Mouse (Mus musculus): Measurements from ENCODE around the gene B4galt1.

B4galt1 gene

DNA sequence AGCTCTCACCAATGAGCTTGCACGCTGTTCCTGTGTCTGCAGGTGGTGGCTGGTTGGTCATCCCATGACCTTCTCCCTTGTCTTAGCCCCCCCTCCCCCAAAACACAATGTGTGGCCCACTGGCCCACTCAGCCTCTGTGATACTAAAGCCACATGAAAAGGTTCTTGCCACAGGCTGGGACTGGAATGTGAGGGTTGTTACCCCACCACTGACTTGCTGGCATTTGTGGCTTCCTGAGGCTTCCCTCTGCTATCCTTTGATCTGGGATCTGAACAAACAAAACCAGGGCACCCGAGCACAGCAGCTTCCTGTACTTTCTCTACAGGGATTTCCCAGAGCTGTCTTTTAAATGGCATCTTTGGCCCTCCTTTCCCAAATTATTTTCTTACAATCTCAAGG is 76.7 kb downstream of the B4galt1 start:
- in situ Hi-C loops (cut with MboI) = no loop called here

DNA sequence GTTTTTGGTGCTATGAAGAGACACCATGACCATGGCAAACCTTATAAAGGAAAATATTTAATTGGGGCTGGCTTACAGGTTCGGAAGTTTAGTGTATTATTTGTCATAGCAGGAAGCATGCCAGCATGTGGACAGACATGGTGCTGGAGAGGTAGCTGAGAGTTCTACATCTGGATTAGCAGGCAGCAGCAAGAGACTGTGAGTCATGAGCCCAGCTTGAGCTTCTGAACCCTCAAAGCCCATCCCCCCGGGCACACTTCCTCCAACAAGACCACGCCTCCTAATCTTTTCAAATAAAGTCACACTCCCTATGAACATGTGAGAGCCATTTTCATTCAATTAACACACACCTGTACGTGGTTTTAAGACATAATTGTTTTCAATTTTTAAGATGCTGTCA is 77.4 kb downstream of the B4galt1 start:
- in situ Hi-C loops (cut with MboI) = no loop called here

DNA sequence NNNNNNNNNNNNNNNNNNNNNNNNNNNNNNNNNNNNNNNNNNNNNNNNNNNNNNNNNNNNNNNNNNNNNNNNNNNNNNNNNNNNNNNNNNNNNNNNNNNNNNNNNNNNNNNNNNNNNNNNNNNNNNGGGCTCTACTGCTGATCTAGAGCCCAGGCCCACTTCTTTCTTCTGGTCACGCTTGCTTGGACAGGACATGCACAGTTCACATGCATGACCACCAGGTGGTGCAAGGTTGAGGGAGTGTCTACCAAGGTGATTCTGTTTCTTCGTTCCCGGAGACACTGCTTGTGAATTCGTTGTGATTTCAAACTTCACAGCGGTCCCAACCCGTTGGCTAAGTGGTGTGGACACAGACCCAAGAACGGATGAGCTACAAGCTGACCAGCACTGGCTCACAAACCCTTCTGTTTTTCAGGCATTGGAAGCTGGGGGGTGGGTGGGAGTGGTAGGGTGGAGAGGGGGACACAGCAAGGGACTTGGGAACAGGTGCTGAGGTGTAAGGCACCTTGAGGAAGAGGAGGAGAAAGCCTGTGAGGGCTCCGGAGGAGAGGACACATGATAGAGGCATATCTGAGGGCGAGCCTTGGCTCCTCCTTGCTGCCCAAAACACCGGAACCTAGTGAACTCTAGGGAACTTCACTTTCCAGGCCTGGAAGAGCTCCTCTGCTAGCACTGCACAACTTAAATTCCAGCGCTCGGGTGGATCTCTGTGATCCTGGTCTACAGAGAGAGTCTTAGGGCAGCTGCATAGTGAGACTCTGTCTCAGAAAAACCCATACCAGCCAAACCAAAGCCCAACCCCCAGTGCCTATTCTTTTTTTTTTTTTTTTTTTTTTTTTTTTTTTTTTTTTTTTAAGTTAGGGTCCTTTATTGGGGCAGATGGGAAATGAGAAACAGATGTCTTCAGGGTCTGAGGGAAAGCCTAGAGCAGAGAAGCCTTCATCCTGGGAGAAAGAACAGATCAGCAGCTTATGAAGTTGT is 79.2 kb downstream of the B4galt1 start:
- in situ Hi-C loops (cut with MboI) = loop anchor here (5.0 kb wide), 1 partner anchor 133 kb away; no protein-coding TSS in a partner anchor

DNA sequence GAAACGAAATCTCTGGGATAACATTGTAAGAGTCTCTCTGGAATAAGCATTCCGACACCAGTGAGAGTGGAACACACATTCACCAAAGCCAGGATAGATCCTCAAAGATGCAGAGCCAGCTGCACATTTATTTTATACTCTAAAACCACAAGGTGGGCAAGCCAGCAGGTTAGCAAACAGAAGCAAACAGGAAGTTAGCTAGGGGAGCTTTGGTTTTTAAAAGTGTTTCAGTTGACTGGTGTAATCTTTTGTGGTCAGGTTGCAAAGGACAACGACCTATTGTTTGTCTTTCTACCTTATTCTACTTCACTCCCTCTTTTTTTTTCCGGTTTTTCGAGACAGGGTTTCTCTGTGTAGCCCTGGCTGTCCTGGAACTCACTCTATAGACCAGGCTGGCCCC is 93.9 kb downstream of the B4galt1 start:
- in situ Hi-C loops (cut with MboI) = no loop called here

DNA sequence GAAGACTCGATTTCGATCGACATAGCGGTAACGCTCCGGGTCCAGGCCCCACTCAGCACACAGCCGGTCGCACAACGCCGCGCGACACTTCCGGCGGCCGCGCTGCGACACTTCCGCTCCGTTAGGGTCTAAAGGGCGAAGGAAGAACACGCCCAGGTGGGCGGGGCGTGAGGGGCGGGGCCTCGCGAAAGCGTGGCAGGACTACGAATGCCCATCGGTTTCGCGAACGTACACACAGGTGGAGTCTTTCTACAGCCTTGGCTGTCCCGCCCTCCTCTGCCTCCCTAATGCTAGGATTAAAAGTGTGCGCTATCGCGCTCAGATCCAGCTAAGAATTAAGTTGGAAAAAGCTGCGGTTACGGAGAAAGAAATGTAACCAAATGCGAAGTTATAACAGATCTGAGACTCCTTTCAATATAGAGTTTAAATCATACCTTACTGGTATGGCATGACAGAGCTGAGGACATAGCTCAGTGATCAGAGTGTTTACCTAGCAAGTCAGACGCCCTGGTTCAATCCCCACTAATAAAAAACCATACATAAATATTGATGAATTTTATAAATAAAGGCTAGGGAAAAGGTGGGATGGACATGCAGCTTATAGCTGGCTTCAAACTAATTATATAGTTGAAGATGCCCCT is 95.9 kb downstream of the B4galt1 start, which contains the start of gene Smu1:
Gene Smu1, minus strand, starts transcription at position 144 of the 641 bp plus-strand sequence.
- in situ Hi-C loops (cut with MboI) = no loop called here

DNA sequence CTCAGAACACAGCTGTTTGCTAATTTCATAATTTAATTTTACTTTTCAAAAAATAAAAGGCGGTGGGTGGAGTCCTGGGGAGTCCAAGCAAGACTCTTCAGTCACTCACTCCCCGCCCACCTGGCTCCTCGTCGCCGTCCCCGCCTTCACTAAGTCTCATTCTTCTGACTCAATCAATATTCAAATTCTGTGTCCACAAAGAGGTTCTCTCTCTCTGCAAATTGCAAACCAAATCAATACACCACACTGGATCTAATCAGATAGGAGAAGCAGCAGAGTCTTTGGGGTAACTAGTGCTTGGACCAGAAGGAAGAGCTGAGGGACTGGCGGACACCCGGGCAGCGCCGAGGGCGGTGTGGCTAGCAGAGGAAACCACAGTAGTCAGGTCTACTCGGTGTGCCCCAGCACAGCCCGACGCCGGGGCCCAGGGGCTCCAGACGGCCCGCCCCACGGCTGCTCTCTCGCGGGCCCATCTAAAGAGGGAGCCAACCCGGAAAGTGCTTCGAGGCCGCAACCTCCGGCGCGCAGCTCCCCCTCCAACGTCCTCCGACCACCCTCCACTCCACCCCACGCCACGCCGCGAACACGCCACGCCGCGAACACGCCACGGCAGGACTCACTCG is 96.5 kb downstream of the B4galt1 start:
- in situ Hi-C loops (cut with MboI) = no loop called here

All from mature B cell (primary cell).